Mouse (Mus musculus): ENCODE results near the gene Blvra.

DNA sequence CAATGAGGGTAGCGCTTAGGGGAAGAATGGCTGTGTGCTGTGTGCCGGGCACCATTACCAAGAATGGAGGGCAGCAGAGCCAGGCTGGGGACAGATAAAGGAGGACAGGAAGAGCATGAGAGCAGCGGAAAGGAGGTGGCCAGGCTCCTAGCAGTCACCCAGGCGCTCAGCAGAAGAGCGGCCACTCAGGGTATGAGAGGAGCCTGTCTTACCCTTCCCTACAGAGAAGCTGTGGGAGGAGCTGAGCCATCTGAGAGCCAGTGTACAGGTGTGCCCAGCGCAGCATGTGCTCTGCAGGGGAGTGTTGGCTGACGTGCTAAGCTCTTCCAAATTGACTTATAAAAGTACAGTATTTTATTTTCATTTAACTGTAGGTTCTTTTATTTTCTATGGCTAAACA lies 1.7 kb upstream of the Blvra start:
- TF ChIP-seq POLR2A (IDR thresholded peaks at IDR 0.05; ENCODE audit: insufficient read depth, low read length) (no peak), CTCF (IDR thresholded peaks at IDR 0.05; ENCODE audit: low read depth, low read length) (no peak), EP300 (IDR thresholded peaks at IDR 0.05; ENCODE audit: insufficient read depth, low read depth, low read length) (no peak)
